Mouse (Mus musculus): ENCODE data around the gene Snx14. TPM values are rescaled to one million over a fixed set of nuclear protein-coding genes. Genes with fewer than 3 reads are reported as not detected.

Gene Snx14
- polyA plus RNA-seq, 1 experiment from 2014 or later, result 28.0 TPM

DNA sequence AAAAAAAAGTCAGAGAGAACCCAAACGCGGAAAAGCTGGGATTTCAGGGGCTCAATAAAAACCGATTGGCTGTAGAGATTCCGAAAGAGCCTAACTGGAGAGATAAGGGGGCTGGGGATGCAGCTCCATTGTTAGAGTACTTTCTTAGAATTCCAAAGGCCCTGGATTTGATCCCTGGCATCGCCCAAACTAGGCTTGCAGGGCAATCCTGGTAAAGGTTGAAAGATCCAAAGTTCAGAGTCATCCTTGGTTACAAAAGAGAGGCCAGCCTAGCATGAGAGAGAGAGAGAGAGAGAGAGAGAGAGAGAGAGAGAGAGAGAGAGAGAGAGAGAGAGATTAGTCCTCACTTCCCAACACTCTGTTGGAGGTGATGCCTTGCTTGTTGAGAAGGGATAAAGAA lies 110.1 kb downstream of the Snx14 start:
- Histone ChIP-seq H3K9me3 (ENCODE audit: control insufficient read depth, low read length) (no peaks in the 10 kb centered on the region), H3K36me3 (ENCODE audit: control insufficient read depth, insufficient read depth, low read length) (no peaks in the 10 kb centered on the region), H3K4me2 (replicated peaks; ENCODE audit: low read depth, low read length) (no peak overlapping the region), H3K4me3 (ENCODE audit: low read length) (no peak overlapping the region), H3K27ac (ENCODE audit: low read depth, low read length) (no peak overlapping the region), H3K27me3 (ENCODE audit: control insufficient read depth, insufficient read depth, low read length) (peaks cover 6% of the 10 kb centered on the region; the same call in 1 of the 2 replicates), H3K4me1 (ENCODE audit: control insufficient read depth, insufficient read depth, low read length) (no peaks in the 10 kb centered on the region), H3K9ac (ENCODE audit: low read depth, low read length) (no peak overlapping the region)
- 18% methylated on average over 5 of the region's 5 CpGs for WGBS
- ATAC-seq (ENCODE audit: low FRiP score, low TSS enrichment), result no peak

DNA sequence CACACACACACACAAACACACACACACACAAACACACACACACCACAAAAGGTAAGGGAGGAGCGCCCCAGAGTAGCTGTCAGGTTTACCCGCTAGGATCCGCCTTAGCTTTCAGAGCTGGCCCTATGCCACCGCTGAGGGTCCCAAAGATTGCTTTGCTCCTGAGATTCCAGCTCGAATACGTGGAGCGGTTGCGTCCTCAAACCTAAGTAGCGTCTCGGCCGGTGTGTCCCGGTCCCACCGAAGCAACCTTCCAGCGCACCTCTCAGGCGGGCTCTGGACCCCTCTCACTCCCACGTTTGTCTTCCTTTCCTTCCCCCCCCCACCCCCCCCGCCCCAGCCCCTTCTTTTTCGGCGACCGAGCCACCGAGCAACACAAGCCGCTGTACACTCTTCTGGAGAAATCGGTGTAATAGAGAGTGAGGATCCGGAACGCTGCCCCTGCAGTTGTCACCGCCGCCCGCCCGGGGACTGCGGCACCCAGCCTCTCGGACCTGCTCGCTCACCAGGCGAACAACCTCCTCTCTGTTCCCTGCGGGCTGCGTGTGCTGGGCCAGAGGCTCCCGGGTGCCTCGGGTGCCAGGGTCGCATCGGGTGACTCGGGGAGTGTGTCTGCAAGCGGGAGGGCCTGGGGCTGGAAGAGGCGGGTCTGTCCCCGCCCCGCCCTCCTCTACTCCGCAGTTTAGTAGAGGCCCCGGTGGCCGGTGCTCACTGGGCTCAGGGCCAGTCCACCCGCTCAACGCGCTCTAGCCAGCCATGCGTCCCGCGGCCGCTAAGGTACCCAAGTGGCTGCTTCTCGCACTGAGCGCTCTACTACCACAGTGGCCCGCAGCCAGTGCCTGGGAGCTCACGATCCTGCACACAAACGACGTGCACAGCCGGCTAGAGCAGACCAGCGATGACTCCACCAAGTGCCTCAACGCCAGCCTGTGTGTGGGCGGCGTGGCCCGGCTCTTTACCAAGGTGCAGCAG lies 111.5 kb downstream of the Snx14 start, which contains the start of gene Nt5e:
Gene Nt5e, plus strand, starts transcription at position 268 of the 972 bp plus-strand sequence.
- WGBS, result under 1% methylated on average over 59 of the region's 66 CpGs
- Histone ChIP-seq H3K27ac (ENCODE audit: low read depth, low read length) (no peak within 1 kb of the TSS), H3K9me3 (ENCODE audit: control insufficient read depth, low read length) (no peaks in the 10 kb centered on the region), H3K4me1 (ENCODE audit: control insufficient read depth, insufficient read depth, low read length) (no peaks in the 10 kb centered on the region), H3K4me3 (ENCODE audit: low read length) (peak within 1 kb of the TSS; percentile 56), H3K36me3 (ENCODE audit: control insufficient read depth, insufficient read depth, low read length) (no peaks in the 10 kb centered on the region), H3K4me2 (replicated peaks; ENCODE audit: low read depth, low read length) (peak within 1 kb of the TSS; percentile 96), H3K9ac (ENCODE audit: low read depth, low read length) (peak within 1 kb of the TSS; percentile 58), H3K27me3 (ENCODE audit: control insufficient read depth, insufficient read depth, low read length) (peaks cover 6% of the 10 kb centered on the region; the same call in 1 of the 2 replicates)
- peak; percentile 96 for ATAC-seq (ENCODE audit: low FRiP score, low TSS enrichment)

Other genes with a start within 250 kb of the Snx14 start
- gene Nt5e, start 111.8 kb downstream of the Snx14 start, polyA plus RNA-seq (2014; fragmentation: Nextera tagmentation; extraction: Ambion mirVana), result 0.17 and 1.7 TPM in 2 replicates
- gene Gm20537, start 17.7 kb upstream of the Snx14 start, polyA plus RNA-seq (2014; fragmentation: Nextera tagmentation; extraction: Ambion mirVana), result 0.87 and 1.3 TPM in 2 replicates
- 88.9 and 153 TPM in 2 replicates for gene Syncrip, start 43.6 kb upstream of the Snx14 start, polyA plus RNA-seq (2014; fragmentation: Nextera tagmentation; extraction: Ambion mirVana)
- gene Zfp949, start 109.1 kb upstream of the Snx14 start, polyA plus RNA-seq (2014; fragmentation: Nextera tagmentation; extraction: Ambion mirVana), result 7.4 and 9.0 TPM in 2 replicates
- not detected in 2 replicates for gene Trim43a, start 141.9 kb upstream of the Snx14 start, polyA plus RNA-seq (2014; fragmentation: Nextera tagmentation; extraction: Ambion mirVana)

Data from kidney, embryonic 14.5 days (tissue).